Mouse (Mus musculus) layer of hippocampus, postnatal 36 days (tissue): ENCODE measurements around the gene Cacnb4. TPM values are rescaled to one million over a fixed set of nuclear protein-coding genes. Genes with fewer than 3 reads are reported as not detected.

Experiments used
- DNase-seq, 2 experiments: peaks; one replicate each; pipeline ENCODE4 v3.0.0; 2022
- total RNA-seq, 2 experiments: library from RNA; stranded (reverse); gene quantifications; 2 replicates each; pipeline ENCODE4 v1.2.3; 2021

Gene Cacnb4
- total RNA-seq, 2 experiments from 2014 or later, result 73.8 to 74.8 TPM

DNA sequence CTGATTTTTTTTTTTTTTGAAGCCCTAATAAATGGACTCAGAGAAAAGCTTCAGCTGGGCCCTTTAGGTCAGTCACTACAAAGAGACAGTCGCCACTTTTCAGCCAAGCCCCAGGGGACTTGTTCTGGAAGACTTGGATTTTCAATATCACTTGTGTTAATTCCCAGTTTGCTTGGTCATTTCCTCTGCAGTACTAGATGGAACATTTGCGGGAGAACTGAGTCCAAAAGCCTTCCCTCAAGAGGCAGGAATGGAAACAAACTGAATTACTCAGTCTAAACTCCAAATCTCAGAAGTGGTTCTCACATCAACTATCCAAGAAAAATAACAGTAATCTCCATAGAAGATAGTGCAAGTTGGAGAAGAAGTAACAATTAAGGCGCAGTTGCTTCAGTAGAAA is 109.2 kb downstream of the Cacnb4 start:
- DNase-seq, result no peak

GRCm38 (mm10) chr2:52563277-52563676 is 113.4 kb downstream of the Cacnb4 start:
- no peak for DNase-seq

DNA sequence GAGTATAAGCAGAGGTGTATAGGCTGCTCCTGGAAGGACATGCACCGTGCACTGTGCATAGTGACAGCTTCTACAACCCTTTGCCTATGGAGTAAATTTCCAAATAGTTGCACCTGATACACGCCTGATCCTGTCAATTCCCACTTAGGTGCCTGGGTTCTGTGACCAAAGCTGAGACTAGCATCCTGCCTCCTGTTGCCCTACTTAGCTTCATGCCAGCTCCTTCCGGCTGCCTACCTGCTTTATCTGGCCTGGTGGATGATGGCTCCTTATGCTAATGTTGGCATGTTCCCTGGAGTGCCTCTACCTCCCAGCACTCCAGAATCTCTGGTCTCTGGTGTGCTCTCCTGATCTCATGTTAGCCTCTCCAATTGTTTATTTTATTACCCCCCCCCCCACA is 114.3 kb downstream of the Cacnb4 start:
- DNase-seq, result no peak

GRCm38 (mm10) chr2:52561137-52561536 is 115.5 kb downstream of the Cacnb4 start:
- no peak for DNase-seq

DNA sequence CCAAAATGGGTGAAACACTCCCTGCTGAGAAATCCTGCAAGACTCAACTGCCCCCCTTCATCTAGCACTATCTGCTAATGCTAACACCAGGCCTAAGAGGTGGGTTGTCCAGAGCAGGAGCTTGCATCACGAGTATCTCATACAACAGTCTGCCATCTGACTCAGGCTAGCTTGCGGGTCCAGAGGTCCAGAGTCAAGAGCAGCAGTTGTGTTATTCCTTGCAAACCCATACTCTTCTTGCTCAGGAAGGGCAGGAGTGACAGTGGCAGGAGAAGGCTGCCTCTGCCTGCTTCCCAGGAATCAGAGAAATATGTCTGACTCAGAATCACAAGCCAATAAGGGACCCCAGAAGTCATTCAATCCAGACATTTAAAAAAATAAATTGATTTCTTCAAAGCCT is 116.4 kb downstream of the Cacnb4 start:
- DNase-seq, result no peak

- peak; percentile 67 for DNase-seq
Observed at GRCm38 (mm10) chr2:52558411-52558810, 118.2 kb downstream of the Cacnb4 start.

DNA sequence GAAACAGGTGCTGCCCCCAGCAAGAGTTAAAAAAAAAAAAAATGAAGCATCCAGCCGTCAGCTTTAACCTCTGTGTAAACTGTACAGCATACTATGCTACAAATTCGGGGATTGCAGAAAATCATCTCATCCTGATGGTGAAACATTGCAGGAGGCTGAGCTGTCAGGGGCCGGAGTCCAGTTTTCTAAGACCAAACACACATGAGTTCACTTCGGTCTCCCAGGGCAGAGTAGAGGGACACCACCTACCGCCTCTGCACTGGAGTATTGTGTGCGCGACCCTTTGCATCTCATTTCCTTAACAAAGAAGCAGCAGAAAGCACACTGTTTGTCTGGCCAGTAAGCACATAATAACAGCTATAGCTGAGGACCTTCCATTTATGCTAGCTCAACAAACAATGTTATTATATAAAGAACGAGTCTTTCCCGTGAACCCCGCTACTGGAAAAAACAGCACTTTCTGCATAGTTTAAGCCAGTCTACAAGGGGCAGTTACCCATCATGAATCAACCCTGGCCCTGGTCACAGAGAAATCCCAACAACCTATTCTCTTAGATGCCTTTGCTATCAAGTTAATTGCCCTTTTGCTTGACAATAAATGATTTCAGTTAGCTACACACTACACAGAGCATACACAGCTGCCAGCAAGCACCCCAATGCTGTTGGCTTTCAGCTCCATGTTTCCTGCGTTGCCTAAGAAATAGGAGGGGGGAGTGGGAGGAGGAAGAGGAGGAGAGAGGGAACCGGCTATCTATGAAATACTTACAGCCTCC is 118.9 kb downstream of the Cacnb4 start:
- peak; percentile 24 to 26 for DNase-seq

- peak in 1 of 2 experiments; percentile 21 for DNase-seq
Observed at GRCm38 (mm10) chr2:52556961-52557326, 119.7 kb downstream of the Cacnb4 start.

DNA sequence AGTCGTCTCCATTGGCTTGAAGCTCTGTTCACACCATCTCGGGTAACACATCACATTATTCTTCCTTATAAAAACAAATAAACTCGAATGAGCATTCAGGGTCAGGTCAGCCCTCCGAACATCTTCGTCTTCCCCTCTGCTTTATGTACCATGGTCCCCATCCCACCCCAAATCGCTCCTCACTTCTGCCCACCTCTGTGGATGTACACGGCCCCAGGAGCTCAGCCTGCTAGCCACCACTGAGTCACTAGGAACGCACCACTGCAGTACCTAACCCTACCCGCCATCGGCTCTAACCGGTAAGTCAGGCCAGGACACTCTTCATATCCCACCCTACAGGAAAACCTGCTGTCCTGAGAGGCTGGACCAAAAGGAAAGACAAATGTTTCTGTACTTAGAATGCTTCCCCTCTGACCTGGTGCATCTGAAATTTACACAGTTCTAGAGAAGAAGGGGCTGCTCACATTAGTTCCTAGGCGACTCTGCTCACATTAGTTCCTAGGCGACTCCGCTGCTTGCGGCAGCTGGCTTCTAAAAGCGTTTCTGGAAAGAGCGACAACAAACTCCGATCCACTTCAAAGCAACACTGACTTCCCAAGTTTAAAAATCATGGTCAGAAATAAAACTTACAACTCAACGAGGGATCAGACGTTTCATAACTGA is 120.2 kb downstream of the Cacnb4 start:
- peak in 1 of 2 experiments; percentile 17 for DNase-seq

DNA sequence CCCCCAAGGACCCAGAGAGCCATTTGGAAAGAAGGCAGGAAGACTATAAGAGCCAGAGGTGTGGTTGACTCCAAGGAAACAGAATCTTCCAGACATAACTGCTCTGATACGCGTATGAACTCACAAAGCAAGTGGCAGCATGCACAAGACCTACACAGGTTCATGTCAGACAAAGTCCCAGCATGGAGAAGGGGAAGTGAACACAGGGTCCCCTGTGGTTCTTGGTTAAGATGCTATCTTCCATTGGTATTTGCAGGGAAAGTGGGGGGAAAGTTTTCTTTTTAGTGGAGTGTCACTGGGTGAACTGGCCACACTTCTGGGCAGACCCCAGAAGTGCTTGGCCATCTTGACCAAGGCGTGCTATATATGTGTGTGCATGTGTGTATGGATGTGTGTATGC is 128.2 kb downstream of the Cacnb4 start:
- DNase-seq, result no peak

DNA sequence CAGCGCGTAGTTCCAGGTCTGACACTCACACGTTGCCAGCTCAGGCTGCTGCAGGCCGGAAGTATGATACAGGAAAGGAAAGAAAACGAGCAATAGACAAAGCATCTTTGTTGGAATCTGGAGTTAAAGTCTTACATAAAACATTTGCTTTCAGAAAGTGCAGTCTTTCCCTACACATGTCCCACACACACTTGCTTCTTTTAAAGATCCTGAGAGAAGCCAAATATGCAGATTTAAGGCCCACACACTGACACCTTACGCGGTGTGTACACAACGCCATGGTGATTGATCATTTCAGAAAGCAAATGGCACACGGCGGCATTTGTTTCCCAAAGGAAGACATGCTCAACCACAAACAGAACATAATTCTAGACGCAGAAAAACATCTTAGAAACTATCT is 129.3 kb downstream of the Cacnb4 start:
- no peak for DNase-seq

GRCm38 (mm10) chr2:52544527-52544926 is 132.1 kb downstream of the Cacnb4 start:
- no peak for DNase-seq

DNA sequence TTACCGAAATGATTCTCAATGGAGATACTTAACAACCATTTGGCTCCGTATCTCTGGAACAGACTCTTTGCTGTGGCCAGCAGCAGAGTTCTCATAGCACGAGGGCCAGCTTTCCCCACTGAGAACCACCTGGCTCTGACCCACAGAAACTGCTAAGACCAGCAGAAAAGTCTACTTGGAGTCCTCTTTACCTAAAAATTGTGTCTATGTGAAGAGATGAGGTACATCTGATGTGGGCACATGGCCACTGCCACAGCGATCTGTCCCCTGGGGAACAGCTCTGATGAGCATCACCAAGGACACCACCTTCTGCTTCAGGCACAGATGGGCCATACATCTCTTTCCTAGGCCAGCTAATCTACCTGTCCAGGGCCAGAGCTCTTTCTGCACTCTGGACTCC is 135.6 kb downstream of the Cacnb4 start:
- no peak for DNase-seq

- no peak for DNase-seq
Observed at GRCm38 (mm10) chr2:52539318-52539717, 137.3 kb downstream of the Cacnb4 start.

DNA sequence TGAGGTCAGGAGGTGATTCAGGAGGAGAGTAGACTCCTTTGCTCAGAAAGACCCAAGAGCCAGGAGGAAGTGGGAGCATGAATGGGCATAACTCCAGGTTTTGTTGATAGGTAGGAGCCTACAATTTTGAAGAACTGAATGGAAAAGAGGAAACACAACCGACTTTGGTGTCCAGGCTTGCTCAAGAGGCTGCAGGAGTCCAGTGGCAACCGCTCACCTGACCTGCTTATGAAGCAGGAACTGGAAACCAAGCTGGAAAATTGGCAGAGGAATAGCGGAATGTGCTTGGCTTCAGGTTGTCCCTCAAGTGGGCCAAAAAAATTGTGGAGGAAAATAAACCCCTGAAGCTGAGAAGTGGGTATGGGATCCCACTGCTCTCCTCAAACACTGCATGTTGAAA is 139.0 kb downstream of the Cacnb4 start:
- DNase-seq, result no peak

GRCm38 (mm10) chr2:52537155-52537554 is 139.5 kb downstream of the Cacnb4 start:
- no peak for DNase-seq

- no peak for DNase-seq
Observed at GRCm38 (mm10) chr2:52536511-52536910, 140.1 kb downstream of the Cacnb4 start.

- DNase-seq, result no peak
Observed at GRCm38 (mm10) chr2:52533696-52534095, 142.9 kb downstream of the Cacnb4 start.

GRCm38 (mm10) chr2:52530521-52530920 is 146.1 kb downstream of the Cacnb4 start:
- no peak for DNase-seq

DNA sequence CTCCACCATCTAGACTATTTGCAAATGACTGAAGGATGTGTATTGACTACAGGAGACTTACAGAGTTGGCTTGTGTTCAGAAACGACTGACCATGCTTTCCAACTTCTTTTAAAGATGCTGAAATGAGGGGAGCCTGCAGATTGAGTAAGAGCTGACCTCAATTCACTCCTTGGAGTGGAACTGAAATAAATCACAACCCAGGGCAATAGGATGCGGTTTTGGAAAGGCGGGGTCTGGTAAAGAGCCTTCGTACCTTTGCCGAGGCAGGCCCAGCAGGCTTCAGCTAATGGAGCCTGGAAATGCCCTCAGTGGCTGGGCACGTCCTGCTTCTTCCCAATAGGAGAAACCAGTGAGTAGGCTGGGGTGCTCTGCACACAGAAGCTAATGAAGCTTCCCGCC is 147.4 kb downstream of the Cacnb4 start:
- no peak for DNase-seq

DNA sequence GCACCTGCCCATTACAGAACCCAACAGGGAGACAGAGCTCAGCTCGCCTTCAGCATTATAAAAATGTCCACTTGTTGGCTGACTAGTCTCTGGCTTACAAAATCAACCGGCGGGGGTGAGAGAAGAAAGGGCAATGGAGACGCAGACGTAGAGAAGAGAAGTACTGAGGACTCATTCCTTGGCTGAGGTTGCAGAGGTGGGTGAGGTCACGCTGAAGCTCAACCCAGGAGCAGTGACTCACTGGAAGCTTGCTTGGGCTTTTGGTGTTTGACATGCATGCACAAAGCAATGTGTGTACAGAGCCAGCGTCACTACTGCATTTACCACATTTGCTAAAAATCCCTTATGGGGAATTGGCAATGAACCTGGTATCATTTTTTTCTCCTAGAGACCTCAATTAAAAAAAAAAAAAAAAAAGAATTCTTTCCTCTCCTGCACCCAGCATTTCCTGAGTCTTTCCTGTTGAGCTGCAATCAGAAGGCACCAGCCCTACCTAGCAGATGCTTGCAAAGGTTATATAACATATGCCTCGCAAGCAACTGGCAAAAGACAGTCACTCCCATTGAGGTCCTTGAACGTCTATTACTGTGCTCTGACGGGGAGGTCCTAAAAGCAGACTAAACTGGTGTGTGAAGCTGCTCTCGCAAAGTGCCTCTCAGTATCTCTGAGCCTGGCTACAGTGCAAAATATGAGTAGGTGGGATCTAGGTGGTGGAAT is 150.6 kb downstream of the Cacnb4 start:
- DNase-seq, result no peak

DNA sequence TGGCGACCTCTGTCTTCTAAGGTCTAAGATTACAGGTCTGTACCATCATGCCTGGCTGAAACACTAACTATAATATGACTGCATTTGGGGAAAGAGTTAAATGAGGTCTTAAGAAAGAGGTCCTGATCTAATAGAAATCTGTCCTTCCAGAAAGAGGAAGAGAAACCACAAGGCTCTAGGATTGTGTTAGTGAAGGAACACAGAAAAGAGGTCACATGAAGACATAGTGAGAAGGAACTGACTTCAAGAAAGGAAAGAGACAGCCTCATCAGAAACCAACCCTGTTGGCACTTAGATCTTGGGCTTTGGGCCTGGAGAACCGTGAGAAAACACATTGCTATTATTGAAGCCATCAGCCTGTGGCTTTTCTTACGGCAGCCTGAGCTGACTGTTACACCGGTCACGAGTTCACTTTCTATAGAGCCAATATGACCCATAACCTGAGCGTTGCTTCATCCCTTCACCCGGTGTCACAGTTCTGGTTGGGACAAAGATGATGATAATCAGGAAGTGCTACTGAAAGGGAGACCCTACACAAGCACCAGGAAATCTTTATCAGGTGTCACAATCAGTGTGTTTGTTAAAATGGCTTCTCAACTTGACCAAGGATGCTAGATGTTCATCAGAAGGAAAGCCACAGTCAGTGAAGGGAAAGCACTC is 153.4 kb downstream of the Cacnb4 start:
- no peak for DNase-seq

GRCm38 (mm10) chr2:52521012-52521411 is 155.6 kb downstream of the Cacnb4 start:
- DNase-seq, result no peak
